Mouse (Mus musculus) lung, postnatal 0 days (tissue): ENCODE results near the gene Sp8.

ENCODE experiments used
- CTCF ChIP-seq: IDR thresholded peaks from 2 replicates; pipeline ENCODE4 v1.5.1; 2016; ENCODE audit warnings: antibody characterized with exemption, mild to moderate bottlenecking
- EP300 ChIP-seq: IDR thresholded peaks from 2 replicates; pipeline ENCODE4 v1.6.1; 2016; ENCODE audit warnings: antibody characterized with exemption, mild to moderate bottlenecking, control low read depth

DNA sequence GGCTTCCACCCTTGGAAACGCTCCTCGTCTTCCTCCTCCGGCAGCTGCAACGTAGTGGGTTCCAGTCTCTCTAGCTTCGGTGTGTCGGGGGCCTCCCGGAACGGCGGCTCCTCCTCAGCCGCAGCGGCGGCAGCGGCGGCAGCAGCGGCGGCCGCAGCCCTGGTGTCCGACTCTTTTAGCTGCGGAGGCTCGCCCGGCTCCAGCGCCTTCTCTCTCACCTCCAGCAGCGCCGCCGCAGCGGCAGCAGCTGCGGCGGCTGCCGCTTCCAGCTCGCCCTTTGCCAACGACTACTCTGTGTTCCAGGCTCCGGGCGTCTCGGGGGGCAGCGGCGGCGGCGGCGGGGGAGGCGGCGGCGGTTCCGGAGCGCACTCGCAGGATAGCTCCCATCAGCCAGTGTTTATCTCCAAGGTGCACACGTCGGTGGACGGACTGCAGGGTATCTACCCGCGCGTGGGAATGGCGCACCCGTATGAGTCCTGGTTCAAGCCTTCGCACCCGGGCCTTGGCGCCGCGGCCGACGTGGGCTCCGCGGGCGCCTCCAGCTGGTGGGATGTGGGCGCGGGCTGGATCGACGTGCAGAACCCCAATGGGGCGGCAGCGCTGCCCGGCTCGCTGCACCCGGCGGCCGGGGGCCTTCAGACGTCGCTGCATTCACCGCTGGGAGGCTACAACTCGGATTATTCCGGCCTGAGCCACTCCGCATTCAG lies 2.5 kb downstream of the Sp8 start:
- TF ChIP-seq CTCF (peak; percentile 25; the same call in 1 of the 2 replicates), EP300 (no peak)
